Mouse (Mus musculus): ENCODE measurements at regions not wholly inside any gene's neighbourhood (a gene's known extent, or its start where the extent isn't known, plus 50 kb on each side); places are given as distances from the start of the nearest gene placed in this dataset.
A peak's percentile ranks its signal among the peaks of the same experiment; 100 is the strongest.

GRCm38 (mm10) chr15:96944741-96945140, 111.0 kb downstream of the Slc38a4 start:
- DNase-seq (ENCODE audit: low read depth), result no peak
- TF ChIP-seq POLR2A (IDR thresholded peaks at IDR 0.05; ENCODE audit: borderline replicate concordance, extremely low read depth, insufficient read depth, insufficient read length, poor library complexity, severe bottlenecking), result no peak
- TF ChIP-seq CTCF (IDR thresholded peaks at IDR 0.05; ENCODE audit: borderline replicate concordance, extremely low read depth, insufficient read depth, insufficient read length), result no peak

GRCm38 (mm10) chr15:96942651-96943050, 113.1 kb downstream of the Slc38a4 start:
- TF ChIP-seq POLR2A (IDR thresholded peaks at IDR 0.05; ENCODE audit: borderline replicate concordance, extremely low read depth, insufficient read depth, insufficient read length, poor library complexity, severe bottlenecking) (no peak), CTCF (IDR thresholded peaks at IDR 0.05; ENCODE audit: borderline replicate concordance, extremely low read depth, insufficient read depth, insufficient read length) (no peak)
- no peak for DNase-seq (ENCODE audit: low read depth)

- DNase-seq (ENCODE audit: low read depth), result no peak
- TF ChIP-seq CTCF (IDR thresholded peaks at IDR 0.05; ENCODE audit: borderline replicate concordance, extremely low read depth, insufficient read depth, insufficient read length), result no peak
- TF ChIP-seq POLR2A (IDR thresholded peaks at IDR 0.05; ENCODE audit: borderline replicate concordance, extremely low read depth, insufficient read depth, insufficient read length, poor library complexity, severe bottlenecking), result no peak
Measured at GRCm38 (mm10) chr15:96938406-96938805, 117.3 kb downstream of the Slc38a4 start.

- TF ChIP-seq CTCF (IDR thresholded peaks at IDR 0.05; ENCODE audit: borderline replicate concordance, extremely low read depth, insufficient read depth, insufficient read length) (no peak), POLR2A (IDR thresholded peaks at IDR 0.05; ENCODE audit: borderline replicate concordance, extremely low read depth, insufficient read depth, insufficient read length, poor library complexity, severe bottlenecking) (no peak)
- no peak for DNase-seq (ENCODE audit: low read depth)
Measured at GRCm38 (mm10) chr15:96937623-96938022, 118.1 kb downstream of the Slc38a4 start.

GRCm38 (mm10) chr15:96936705-96937346, 118.9 kb downstream of the Slc38a4 start:
- TF ChIP-seq POLR2A (IDR thresholded peaks at IDR 0.05; ENCODE audit: borderline replicate concordance, extremely low read depth, insufficient read depth, insufficient read length, poor library complexity, severe bottlenecking) (no peak), CTCF (IDR thresholded peaks at IDR 0.05; ENCODE audit: borderline replicate concordance, extremely low read depth, insufficient read depth, insufficient read length) (peak; percentile 100)

GRCm38 (mm10) chr15:96936216-96936615, 119.5 kb downstream of the Slc38a4 start:
- no peak for DNase-seq (ENCODE audit: low read depth)

More at GRCm38 (mm10) chr15:96936705-96937346, 118.9 kb downstream of the Slc38a4 start:
- DNase-seq (ENCODE audit: low read depth), result peak; percentile 96

GRCm38 (mm10) chr15:96933451-96933850, 122.3 kb downstream of the Slc38a4 start:
- TF ChIP-seq CTCF (IDR thresholded peaks at IDR 0.05; ENCODE audit: borderline replicate concordance, extremely low read depth, insufficient read depth, insufficient read length) (no peak), POLR2A (IDR thresholded peaks at IDR 0.05; ENCODE audit: borderline replicate concordance, extremely low read depth, insufficient read depth, insufficient read length, poor library complexity, severe bottlenecking) (no peak)
- peak; percentile 11 for DNase-seq (ENCODE audit: low read depth)

More at GRCm38 (mm10) chr15:96936216-96936615, 119.5 kb downstream of the Slc38a4 start:
- TF ChIP-seq POLR2A (IDR thresholded peaks at IDR 0.05; ENCODE audit: borderline replicate concordance, extremely low read depth, insufficient read depth, insufficient read length, poor library complexity, severe bottlenecking), result no peak
- no peak for TF ChIP-seq CTCF (IDR thresholded peaks at IDR 0.05; ENCODE audit: borderline replicate concordance, extremely low read depth, insufficient read depth, insufficient read length)

- TF ChIP-seq POLR2A (IDR thresholded peaks at IDR 0.05; ENCODE audit: borderline replicate concordance, extremely low read depth, insufficient read depth, insufficient read length, poor library complexity, severe bottlenecking) (no peak), CTCF (IDR thresholded peaks at IDR 0.05; ENCODE audit: borderline replicate concordance, extremely low read depth, insufficient read depth, insufficient read length) (no peak)
- DNase-seq (ENCODE audit: low read depth), result no peak
Measured at GRCm38 (mm10) chr15:96930531-96930930, 125.2 kb downstream of the Slc38a4 start.

- DNase-seq (ENCODE audit: low read depth), result no peak
- TF ChIP-seq CTCF (IDR thresholded peaks at IDR 0.05; ENCODE audit: borderline replicate concordance, extremely low read depth, insufficient read depth, insufficient read length) (no peak), POLR2A (IDR thresholded peaks at IDR 0.05; ENCODE audit: borderline replicate concordance, extremely low read depth, insufficient read depth, insufficient read length, poor library complexity, severe bottlenecking) (no peak)
Measured at GRCm38 (mm10) chr15:96929788-96930187, 126.0 kb downstream of the Slc38a4 start.

- DNase-seq (ENCODE audit: low read depth), result no peak
- no peak for TF ChIP-seq POLR2A (IDR thresholded peaks at IDR 0.05; ENCODE audit: borderline replicate concordance, extremely low read depth, insufficient read depth, insufficient read length, poor library complexity, severe bottlenecking)
- TF ChIP-seq CTCF (IDR thresholded peaks at IDR 0.05; ENCODE audit: borderline replicate concordance, extremely low read depth, insufficient read depth, insufficient read length), result no peak
Measured at GRCm38 (mm10) chr15:96928692-96929091, 127.1 kb downstream of the Slc38a4 start.

GRCm38 (mm10) chr15:96927674-96928073, 128.1 kb downstream of the Slc38a4 start:
- DNase-seq (ENCODE audit: low read depth), result no peak
- TF ChIP-seq POLR2A (IDR thresholded peaks at IDR 0.05; ENCODE audit: borderline replicate concordance, extremely low read depth, insufficient read depth, insufficient read length, poor library complexity, severe bottlenecking) (no peak), CTCF (IDR thresholded peaks at IDR 0.05; ENCODE audit: borderline replicate concordance, extremely low read depth, insufficient read depth, insufficient read length) (no peak)

- no peak for TF ChIP-seq CTCF (IDR thresholded peaks at IDR 0.05; ENCODE audit: borderline replicate concordance, extremely low read depth, insufficient read depth, insufficient read length)
- no peak for TF ChIP-seq POLR2A (IDR thresholded peaks at IDR 0.05; ENCODE audit: borderline replicate concordance, extremely low read depth, insufficient read depth, insufficient read length, poor library complexity, severe bottlenecking)
- no peak for DNase-seq (ENCODE audit: low read depth)
Measured at GRCm38 (mm10) chr15:96926660-96927059, 129.1 kb downstream of the Slc38a4 start.

Measured in brain, embryonic 14.5 days (tissue).